Mouse (Mus musculus) mouse trophoblast stem cell (cell line): ENCODE results near the gene Exog.

Experiments
- in situ Hi-C, 2 experiments: fragments of 300-500 bp; cut with MseI, MboI; formaldehyde crosslinking; loops; 2 replicates in 1 of 2; 3 replicates in 1 of 2; pipeline ENCODE4 v1.15.1; 2025

Gene Exog

DNA sequence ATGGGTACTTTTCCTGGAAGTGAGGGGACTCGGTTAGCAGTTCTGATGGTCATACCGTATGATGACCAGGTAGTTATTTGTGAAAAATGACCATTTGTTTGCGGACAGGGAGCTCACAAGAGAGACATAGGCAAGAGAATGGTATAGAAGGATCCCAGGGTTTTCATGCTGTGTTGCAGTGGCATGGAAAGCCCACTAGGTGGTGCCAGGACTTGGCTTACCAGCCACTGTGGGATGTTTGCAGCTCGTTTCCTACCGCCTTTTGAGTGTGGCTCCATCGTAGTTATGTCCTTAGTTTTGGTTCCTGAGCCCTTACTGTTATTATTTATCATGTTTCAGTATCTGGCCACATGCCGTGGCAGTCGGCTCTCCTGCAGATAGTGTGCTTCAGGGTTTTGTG, 15.7 kb downstream of the Exog start:
- in situ Hi-C loops = loop anchor here (5.0 kb wide), 2 partner anchors 117 to 122 kb away; partner anchors contain the start of gene Scn5a (in 1 of the 2)

GRCm38 (mm10) chr9:119465056-119465455, 20.3 kb downstream of the Exog start:
- in situ Hi-C loops = no loop called here

GRCm38 (mm10) chr9:119465595-119465994, 20.9 kb downstream of the Exog start:
- in situ Hi-C loops = no loop called here

DNA sequence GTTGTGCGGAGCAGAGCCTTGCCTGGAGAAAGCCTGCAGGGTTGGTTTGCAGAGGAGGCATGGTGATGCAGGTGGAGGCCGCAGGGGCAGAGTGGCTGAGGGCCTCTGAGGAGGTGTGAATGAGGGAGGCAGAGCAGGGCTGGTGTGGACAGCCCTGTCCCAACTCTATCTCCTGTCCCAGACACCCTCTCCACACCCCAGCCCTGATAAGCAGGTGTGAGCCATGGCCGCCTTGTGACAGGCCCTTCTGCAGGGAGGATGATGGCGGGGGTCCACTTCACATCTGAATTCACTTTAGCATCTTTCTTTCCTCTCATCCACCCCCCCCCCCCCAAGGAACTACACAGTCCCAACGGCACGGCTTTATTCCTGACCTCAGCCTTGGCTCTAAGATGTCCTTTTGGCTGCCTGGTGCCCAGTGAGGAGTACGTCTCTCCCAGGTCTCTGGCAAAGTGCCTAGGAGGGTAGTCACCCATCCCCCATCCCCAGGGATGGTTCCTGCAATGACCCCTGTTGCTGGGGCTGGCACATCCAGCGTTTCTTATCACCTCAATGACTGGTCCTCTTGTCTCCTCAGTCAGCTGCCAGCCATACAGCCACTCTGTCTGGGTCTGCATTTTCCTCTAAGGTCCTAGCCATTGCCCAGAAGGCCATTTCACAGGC, 25.1 kb downstream of the Exog start:
- in situ Hi-C loops = no loop called here

GRCm38 (mm10) chr9:119472412-119472918, 27.7 kb downstream of the Exog start:
- in situ Hi-C loops = no loop called here

- in situ Hi-C loops = no loop called here
Observed at GRCm38 (mm10) chr9:119473011-119473410, 28.3 kb downstream of the Exog start.

- in situ Hi-C loops = no loop called here
Observed at GRCm38 (mm10) chr9:119473608-119474164, 28.9 kb downstream of the Exog start.

GRCm38 (mm10) chr9:119474717-119475611, 30.2 kb downstream of the Exog start:
- in situ Hi-C loops = no loop called here

GRCm38 (mm10) chr9:119477754-119478153, 33.0 kb downstream of the Exog start:
- in situ Hi-C loops = no loop called here

DNA sequence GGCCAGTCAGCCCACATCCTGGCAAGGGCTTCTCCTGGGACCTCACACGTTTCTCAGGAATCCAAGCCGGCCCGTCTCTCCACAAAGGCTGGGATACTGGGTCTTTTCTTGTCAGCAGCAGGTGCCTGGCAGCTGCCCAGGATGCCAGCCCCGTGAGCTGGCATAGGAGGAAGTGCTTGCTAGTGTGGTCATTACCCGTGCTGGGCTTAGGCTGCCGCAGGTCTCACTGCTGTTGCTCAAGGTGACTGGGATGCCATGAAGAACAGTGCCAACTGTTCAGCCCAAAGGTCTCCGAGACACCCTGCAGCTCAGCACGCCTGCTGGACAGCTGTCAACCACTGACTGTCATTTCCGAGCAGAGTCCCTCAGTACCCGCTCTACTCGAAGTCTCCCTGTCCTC, 33.6 kb downstream of the Exog start:
- in situ Hi-C loops = no loop called here

DNA sequence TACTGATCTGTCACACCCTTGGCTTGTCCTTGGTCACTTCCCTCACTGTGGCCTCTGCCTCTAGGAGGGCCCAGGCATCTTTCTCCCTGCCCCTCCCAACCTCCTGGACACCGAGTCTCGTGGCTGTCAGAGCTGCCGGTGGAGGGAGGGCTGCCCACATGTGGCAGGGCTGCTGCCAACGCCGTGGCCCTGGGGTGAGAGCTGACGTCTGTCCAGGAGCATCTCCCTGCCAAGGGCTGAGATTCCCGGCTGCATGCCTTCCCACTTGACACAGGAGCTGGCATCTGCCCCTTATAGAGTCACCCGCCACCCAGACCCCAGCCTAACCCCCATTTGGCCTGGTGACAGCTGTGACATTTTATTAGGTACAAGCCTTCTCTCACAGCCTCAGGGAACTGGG, 34.6 kb downstream of the Exog start:
- in situ Hi-C loops = no loop called here

DNA sequence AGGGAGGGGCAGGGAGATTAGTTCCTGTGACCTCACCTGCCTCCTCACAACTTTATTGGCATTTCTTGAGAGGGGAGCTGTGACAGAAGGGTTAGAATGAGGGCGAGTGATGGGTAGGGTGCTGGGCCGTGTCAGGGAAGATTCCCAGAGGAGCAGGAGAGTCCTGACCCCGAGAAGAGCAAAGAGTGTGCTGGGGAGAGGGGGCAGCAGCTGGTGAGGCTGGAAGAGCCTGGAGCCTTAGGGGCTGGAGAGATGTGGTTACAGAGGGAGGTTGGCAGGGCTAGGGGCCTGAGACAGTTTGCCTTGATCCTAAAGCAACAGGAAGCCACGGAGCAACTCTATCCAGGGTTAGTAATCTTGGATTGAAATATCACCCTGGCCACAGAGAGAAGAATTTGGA, 36.9 kb downstream of the Exog start:
- in situ Hi-C loops = no loop called here

GRCm38 (mm10) chr9:119483554-119484353, 39.0 kb downstream of the Exog start:
- in situ Hi-C loops = no loop called here

DNA sequence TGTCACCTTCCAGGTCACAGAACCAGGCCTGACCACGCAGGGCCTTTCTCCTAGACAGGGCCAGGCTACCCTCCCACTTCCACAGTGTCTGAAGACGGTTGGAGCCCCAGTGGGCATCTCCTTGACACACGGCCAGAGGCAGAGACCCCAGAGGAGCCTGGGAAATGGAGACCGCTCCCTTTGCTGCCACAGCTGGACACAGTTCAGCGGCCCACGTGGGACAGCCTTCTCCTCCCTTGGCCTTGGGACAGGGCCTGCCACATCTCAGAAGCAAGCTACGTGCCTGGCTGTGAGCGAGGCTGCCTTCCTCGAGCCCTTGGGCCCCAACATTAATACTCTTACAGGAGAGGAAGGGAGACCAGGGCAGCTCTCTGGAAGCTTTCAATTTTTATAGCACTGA, 39.7 kb downstream of the Exog start:
- in situ Hi-C loops = no loop called here

DNA sequence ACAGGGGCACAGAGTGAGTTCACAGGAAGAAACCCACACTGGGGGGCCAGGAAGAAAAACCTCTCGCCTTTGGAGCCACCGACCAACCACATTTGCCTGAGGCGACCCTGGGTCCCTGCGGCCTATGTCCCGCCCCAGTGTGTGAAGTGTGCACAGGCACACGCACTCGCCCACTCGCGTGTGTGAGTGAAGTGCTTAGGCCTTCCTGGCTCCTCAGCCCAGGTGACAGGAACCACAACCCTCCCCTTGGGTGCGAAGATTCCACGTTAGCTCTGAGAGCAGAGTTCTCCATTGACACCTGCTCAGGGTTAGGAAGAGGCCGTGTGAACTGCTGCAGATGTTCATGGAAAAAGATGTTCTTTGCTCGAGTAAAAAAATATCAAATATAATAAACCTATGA, 40.1 kb downstream of the Exog start:
- in situ Hi-C loops = no loop called here

DNA sequence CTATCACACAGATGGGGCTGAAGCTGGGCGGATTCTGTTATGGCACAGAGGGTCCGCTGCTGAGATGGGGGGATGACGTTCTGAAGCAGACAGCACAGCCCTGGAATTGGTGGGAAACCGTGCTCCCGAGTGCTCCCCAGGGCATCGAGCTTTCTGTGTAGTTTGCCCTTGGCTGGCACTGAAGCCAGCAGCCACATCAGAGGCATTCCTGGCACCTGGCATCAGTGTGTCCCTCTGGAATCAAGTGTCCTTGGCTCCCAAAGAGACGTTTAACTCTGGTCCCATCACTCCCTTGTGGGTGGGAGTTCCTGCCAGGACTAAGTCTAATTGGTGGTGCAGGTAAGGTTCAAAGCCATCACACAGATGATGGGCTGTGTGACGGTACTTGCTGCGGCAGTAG, 51.6 kb downstream of the Exog start:
- in situ Hi-C loops = no loop called here

- in situ Hi-C loops = no loop called here
Observed at GRCm38 (mm10) chr9:119496960-119497359, 52.2 kb downstream of the Exog start.

DNA sequence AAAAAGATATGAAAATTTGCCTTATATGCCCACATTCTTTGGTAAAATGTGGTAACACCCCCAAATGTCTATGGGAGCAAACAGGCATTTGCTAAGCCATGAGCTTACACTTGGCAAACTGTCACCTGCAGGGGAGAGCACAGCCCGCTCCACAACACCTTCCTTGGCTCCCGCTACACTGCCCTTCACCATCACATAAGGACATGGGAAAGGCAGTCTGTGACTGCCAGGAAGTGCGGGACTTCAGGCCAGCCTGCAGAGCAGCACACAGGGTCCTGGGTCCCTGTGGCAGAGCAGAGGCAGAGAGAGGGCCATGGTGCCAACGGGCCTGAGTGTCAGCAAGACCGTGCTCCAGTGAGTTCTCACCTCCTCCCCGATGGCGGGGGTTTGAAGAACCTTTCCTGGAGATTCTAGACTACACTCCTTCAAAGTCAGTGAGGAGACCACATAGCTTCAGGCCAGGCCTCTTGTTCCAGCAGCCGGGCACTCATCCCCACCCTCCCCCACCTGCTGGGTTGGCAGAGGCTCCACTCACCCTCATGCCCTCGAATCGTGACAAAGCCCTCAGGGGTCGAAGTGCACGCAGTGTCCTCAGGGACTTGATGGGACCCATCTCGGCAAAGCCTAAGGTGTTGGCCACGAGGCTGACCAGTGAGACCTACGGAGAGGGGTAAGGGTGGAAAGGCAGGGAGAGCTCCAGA, 53.0 kb downstream of the Exog start:
- in situ Hi-C loops = no loop called here

DNA sequence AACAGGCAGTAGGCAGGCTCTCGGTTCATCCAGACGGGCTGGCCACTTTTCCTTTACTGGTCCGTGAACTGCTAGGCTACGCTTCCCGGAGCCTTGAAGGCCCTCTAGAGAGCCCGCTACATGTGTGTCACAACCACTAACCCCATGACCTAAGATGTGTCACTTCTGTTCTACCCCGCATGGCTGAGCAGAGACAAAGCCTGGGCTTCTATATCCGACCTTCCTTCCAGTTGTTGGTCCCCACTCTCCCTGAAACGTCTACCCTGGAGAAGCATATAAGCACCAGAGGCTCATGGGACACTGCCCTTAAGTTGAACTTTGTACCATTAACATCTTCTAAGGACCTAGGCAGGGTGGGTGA, 53.5 kb downstream of the Exog start:
- in situ Hi-C loops = no loop called here

GRCm38 (mm10) chr9:119498885-119499284, 54.1 kb downstream of the Exog start:
- in situ Hi-C loops = no loop called here

DNA sequence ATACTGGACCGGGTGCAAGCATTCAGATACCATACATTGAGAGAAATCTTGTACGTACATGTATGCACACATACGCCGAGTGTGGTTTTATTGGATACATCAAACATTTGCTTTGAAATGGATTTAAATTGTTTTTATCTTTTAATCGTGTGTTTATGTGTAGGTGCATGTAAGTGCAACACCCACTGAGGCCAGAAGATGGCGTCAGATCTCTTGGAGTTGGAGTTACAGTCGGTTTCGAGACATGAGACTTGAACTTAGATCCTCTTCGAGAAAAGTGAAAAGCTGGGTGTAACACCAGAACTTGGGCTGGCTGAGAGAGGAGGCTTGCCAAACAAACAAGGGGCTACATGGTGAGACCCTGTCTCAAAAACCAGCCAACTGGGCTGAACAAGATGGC, 58.9 kb downstream of the Exog start:
- in situ Hi-C loops = no loop called here
